Mouse (Mus musculus) right cerebral cortex, postnatal 25 days (tissue): ENCODE measurements around the gene Ass1.

Source experiments
- DNase-seq: peaks from one replicate; pipeline ENCODE4 v3.0.0; 2022

The Ass1 gene

DNA sequence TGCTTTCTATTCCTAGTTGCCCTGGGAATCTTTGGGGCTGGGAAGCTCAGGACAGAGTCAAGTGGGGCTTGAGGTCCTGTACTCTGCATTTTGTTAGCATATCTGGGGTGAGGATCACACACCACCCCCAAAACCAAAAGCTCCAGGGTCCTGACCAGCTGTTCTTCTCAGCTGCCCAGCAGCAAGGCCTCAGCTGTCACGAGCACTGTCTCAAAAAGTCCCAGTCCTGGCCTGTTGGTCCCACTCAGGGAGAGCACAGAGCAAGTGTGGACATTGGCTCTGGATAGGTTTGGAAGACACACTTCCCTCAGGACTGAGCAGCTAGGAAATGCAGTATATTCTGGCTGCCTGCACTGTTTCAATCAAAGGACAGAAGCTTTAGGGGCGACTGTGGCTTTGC, 20.5 kb downstream of the Ass1 start:
- no peak for DNase-seq

DNA sequence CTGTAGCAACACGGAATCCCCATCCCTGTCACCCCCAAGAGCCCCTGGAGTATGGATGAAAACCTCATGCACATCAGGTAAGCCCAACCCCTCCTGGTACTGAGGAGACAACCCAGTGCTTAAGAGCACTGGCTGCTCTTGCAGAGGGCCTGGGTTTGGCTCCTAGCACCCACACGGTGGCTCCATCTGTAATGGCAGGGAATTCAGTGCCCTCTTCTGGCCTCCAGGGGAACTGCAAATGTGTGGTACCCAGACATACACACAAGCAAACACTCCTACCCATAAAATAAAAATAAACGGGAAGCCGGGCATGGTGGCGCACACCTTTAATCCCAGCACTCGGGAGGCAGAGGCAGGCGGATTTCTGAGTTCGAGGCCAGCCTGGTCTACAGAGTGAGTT, 22.3 kb downstream of the Ass1 start:
- no peak for DNase-seq

DNA sequence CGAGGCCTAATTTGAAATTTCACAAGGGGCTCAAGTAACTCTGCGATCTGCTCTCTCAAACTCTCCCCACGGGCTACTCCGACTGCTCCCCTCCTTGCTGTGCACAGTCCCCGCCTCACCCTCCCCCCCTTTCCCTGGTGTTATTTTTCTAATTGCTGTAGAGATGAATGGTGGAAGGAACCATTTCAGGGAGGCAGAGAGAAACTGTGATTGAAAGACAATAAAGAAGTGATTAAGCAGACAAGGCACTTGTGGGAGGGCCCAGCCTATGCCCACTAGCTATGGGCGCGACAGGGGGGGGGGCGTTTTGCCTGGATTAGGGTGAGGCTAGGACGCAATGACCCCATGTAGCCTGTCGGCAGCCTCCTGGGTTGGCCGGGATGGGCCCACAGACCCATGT, 23.2 kb downstream of the Ass1 start:
- no peak for DNase-seq

DNA sequence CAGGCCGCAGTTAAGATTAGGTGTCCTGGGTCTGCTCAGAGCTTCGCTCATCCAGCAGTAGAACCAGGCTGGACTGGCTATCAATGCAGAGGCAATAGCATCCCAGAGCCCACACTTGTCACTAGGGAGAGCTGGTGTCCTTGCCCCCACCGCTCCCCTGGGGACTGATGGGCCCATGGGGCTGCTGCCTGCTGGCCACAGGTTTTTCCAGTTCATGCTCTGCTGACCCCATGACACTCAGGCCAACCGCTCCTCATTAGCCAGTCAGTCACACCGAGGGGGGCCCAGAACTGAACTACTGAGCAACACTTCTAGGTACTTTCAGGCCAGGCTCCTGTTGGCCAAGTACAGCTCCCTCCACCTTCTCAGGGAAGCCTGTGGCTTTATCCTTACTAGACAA, 24.3 kb downstream of the Ass1 start:
- DNase-seq, result no peak

DNA sequence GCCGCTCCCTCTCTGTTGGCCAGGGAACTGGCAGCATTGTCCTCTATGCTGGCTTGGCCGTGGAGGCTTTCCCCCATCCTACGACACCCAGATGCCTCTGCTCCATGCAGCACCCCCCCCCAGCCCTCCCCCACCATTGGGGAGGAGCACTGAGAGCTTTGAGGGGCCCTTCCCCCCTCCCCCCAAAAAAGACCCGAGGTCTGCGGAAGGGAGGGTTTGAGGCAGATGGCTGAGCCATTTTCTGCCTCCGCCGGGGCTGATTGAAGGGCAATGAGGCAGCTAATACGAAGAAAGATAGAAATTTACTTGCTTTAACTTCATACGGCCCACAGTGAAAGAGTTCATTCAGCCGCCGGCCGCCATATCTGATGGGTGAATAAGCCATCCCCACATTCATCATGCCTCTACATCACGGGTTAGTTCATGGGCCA, 25.1 kb downstream of the Ass1 start:
- DNase-seq, result no peak

DNA sequence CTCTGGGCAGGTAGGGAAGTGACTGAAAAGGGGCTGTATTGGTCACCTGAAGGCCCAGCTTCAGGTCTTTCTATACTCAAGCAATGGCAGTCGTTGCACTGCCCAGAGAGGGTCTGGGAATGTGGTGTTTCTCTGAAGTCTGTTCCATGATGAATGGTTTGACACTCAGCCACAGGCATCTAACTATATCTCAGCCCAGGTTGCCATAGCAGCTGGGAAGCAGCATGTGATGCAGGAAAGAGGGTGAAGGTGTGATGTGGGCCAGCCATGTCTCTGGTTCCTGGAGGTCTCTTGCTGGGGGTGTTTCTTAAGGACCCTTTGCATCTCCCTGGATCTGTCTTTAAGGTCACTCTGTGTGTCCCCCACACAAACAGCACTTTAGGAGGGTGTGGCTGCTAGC, 26.1 kb downstream of the Ass1 start:
- no peak for DNase-seq

DNA sequence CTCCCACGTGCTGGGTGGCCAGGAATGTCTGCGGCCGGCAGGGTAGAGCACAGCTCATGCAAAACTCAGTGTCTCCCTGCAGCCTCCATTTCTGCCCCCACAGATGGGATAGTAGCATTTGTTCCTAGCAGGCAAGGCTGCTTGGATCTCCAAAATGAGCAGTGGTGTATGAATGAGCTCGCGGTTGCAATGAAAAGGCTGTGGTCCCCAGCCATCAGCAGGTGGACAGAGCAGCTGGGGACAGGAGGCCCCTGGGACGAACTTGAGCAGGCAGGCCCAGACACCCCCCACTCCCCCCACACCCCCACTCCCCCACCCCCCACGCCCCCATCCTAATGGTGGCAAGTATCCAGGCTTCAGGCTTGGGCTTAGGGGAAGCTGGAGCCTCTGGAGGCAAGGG, 27.1 kb downstream of the Ass1 start:
- DNase-seq, result no peak

DNA sequence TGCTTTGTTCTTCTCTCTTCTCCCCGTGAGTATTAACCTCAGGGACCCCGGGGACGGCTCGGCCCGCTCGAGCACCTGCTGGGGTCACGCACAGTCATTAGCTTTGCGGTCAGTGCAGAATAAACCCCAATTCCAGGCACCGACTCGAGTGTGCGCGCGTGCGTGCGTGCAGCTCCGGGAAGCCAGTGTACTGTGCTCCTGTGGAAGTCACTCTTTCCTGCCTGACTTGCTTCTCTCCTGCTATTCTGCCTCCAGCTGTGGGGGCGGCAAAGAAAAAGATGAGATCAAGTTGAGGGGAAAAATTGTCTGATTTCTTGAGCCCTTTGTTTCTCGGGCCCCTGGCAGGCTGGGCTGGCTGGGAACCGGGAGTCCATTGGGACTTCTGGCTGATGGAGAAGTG, 27.6 kb downstream of the Ass1 start:
- DNase-seq, result no peak

DNA sequence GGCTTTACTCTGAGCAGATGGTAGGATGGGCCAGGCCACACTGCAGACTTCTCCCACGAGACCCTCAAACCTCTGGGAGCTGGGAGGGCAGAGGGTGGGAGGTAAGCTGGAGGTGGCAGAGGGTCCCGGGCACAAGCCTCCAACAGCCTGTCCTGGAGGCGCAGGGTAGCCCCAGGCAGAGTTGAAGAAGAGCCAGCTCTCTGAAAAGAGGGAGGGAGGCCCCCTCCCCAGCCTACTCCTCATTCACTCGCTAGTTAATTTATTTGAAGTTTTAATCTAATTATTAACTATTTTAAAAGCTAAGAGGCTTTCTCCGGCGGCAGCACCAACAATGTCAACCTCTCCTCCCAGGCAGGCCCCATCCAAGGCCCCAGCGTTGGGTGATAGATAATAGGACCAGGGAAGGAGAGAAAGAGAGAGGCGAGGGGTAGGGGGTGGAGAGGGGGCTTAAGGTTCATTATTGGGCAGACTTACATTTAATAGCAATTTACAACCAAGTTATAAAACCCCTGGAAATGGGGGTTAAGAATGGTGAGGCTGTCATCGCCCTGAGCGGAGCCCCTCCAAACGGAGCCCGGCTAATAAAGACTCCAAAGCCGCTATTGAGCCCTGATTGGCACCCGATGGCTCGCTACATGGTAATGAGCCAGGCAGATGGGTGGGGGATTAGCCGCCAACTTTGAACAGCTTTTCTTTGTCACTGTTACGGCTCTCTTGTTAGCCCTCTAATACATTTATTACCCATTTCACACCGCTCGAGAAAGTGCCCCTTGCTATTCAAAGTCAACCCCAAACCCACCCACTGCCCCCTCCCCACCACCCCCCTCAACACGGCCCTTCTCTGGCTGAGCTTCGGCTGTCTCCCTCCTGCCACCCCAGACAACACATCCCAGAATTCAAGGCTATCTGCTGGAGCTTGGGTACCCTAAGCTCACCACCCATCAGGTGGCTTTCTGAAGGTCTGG, 29.6 kb downstream of the Ass1 start:
- DNase-seq, result no peak

DNA sequence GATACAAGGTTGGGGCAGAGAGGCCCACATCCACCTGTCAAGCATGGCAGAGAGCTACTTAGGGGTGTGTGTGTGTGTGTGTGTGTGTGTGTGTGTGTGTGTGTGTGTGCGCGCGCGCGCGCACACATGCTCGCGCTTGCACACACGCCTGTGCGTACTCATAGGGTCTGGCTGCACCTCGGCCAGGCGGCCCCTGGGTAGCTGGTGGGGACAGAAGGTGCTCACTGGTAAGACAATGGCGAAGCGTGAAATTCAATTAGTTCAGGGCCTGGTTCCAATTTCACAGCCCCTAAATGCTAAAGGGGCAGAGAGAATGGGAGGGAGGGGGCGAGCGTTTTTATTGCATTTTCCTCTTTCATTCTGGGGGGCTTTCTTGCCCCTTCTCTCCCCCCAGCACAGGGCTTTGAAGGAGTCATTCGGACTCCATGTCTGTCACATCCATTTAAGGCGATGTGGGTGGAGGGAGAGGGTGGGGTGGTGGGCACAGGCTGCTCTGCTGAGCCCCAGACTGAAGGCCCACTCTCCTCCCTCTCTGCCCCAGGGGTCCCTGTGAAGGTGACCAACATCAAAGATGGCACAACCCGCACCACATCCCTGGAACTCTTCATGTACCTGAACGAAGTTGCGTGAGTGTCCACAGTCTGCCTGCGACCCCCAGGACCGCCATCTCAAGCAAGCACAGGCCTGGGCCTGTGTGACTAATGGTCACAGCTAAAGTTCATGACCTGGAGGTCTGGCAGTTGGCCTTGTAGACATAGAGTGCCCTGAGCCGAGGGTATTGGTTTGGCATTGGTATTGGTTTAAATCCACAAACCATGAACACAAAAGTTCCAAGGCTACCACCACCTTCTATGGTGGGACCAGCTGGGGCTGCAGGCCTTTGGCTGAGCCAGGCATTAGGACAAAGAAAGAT, 30.5 kb downstream of the Ass1 start:
- DNase-seq, result no peak

DNA sequence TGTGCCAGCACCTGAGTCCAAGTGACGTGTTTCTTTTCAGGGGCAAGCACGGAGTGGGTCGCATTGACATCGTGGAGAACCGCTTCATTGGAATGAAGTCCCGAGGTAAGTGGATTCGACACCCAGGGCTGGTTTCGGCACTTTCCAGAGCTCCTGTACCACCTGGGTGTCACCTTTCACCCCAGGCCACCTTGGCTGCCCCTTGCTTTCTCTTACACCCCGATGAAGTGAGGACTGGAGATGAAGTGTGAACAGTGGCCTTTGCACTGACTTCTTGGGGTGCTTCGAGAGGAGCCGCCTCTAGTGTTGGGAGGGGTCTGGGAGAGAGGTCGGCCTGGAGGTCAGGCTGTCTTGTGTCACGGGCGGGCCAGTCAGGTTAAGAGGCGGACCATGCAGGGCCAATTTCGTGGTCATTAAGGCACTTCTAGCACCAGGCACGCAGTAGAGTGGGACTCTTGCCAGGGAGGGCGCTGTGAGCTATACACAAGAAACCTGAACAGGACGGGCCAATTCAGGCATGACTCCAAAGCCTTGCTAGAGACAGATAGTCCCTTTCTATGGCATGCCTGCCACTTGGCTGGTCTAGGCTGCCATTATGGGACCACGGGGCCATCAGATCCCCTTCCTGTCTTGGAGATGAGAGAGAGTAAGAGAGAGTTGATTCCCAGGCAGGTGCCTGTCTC, 31.6 kb downstream of the Ass1 start:
- DNase-seq, result no peak

DNA sequence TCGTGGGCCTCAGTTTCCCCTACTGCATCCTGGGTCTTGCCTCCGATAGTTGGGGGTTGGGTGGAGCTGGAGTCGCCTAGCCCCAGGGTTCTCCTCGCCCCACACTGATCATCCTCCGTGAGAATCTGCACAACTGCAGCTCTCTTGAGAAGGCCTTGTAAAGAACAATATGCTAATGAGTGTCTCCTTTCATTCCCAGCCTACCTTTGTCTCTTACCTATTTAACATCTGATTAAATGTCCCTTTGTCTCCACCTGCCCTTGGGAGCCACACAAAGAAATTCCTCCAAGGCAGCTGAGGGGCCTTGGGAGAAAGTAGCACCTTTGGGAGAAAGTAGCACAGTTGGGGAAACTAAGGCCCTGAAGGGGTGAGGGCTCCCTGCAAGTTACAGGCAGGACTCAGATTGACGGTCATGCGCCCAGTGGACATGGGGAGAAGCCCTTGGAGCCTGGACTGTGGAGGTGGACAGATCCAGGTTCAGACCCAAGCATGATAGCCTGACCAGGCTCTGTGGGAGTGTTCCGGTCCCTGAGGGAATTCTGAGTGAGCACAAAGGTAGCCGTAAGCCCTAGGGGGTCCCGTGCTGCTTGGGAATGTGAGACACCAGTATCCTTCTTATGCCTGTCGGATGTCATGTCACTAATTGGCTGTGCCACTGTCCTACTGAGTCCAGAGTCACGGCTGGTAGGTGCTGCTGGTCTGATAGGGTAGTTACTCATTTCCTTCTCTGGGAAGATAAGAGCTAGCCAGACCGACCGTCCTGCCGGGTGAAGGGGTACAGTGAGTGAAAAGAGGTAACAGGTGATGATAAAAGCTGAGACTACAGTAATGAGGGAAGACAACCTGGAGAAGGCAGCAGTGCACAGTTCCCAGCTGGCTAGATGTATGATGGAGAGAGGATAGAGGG, 32.9 kb downstream of the Ass1 start:
- no peak for DNase-seq

DNA sequence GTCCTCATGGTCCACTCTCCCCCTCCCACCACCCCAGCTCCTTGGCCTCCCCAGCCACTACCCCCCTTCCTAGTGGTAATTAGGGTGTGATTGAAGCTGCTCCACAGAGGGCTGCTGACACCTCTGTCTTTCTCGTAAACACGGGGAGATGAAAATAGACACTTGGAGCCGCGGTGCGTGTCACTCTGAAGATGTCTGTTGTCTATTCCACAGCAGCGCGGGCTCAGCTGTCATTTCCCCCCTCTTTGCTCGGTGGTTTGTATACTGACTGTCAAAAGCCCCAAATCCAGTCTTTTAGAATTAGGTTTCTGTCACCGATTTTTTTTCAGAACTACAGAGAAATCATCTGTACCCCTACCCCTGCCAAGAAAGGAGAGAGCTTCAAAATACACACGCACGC, 35.5 kb downstream of the Ass1 start:
- no peak for DNase-seq

DNA sequence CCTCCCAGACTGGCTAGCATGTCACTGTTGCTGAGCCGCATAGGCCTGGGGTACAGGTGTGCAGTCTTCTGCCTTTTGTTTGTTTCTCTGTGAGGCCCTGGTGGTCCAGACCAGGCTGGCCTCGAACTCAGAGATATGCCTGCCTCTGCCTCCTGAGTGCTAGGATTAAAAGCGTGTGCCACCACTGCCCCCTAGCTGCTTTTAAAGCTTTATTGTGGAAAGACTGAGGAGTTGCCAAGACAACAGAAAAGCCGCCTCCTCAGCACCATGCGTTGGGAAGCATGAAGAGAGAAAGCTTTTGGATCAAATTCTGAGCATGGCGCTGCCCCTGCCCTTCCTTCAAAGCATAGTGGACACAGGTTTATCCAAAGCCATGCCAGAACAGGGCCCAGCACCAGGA, 38.8 kb downstream of the Ass1 start:
- no peak for DNase-seq

DNA sequence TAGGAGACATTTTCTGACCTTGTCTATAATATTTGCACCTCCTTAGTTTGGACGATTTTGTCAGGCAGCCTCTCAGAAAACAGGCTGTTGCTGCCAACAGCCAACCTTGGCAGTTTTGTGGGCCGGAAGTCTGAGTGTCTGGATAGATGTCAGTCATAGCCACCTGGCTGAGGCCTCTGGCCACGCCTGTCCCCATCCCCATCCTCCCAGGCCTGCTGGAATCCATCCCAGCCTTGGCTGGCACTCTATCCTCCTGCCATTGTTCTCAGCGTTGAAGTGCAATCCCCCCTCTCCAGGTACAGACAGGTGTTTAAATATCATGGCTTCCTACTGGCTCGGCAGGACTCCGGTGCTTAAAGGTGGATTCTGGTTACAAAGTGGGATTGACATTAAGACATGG, 41.3 kb downstream of the Ass1 start:
- DNase-seq, result no peak

DNA sequence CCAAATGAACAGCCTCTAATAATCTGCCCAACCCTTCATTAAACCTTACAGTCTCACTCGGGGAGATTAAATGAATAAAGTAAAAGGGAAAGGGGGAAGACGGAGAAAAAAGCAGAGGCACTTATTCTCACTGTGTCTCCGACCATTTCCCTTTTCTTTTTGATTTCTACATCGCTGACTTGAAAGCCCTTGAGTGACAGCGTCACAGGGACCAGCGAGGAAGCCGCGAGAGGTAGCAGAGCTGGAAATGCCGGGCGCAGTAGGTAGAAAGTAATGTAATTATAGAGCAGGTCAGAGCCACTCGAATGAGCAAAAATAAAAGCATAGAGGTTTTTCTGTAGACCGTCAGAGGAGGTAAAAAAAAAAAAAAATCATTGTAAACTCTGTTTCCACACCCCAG, 46.5 kb downstream of the Ass1 start:
- no peak for DNase-seq

DNA sequence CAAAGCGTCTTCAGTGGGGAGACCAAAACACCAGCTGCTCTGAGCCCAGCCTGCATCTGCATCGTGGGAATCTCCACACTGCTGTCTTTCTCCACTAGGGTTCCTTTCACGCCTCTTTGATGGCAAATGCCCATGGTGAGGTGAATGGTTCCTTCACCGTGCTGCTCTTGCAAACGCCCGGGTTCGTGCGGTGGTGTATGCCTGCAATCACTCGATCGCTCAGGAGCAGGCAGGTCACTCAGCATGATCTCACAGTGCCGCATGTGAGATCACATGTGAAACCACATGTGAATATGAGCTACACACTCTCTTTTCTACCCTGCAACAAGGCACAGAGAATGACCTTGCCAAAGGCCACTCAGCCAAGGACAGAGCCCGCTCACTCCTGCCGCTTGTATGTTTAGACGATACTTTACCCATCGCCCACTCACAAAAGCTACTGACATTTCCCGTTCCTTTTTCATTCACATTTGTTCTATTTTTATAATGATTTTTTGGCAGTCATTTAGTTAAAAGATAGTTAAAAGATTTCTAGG, 51.9 kb downstream of the Ass1 start:
- DNase-seq, result no peak

DNA sequence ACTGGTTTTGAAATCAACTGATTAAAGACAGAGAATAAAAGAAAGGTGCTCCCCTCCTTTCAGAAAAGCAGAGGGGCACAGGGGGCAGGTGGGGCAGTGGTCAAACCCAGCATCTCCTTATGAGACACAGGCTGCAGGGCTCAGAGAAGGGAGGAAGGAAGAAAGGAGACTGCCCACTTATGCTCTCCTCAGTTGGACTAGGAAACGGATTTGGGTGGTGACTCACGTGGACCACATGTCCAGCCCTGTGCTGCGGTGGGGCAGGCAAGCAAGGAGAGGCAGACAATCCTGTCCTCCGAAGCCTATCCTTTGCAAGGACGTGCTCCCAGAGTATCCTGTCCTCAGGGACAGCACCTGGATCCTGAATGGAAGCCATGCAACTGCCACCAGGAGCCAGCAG, 54.6 kb downstream of the Ass1 start:
- no peak for DNase-seq

DNA sequence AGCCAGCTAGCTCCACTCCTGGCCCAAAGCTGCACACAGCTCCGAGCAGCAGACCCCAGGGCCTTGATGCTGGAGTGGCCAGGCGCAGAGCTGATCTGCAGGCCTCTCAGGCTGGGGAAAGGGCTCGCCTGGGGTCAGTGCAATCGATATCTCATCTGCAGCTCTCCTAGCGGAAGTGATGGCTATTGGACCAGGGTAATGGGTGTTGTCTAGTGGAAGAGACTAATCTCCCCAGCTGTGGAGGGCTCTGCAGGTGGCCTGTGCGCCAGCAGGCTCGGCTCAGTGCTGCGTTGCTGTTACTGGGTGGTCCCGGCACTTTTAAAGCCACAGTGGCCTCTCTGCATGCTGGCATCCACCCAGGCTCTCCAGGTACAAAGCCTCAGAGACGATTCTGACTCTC, 55.8 kb downstream of the Ass1 start:
- no peak for DNase-seq

DNA sequence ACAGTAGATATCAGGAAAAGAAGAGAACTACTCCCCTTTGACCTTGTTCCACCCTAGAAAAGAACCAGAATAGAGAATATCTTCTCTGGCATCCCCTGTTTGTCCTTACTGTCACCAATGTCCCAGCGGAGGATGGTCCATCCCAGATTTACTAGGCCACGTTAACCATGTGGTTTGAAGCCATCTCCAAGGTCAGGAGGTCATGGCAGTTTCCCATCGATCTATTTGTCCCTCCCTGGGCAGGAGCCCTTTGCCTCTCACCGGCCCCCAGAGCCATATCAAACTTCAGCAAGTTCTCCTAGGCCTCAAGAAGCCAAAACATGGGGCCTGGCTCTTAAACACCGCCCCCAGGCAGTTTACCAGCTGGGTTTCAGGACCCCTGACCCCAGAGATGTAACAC, 60.2 kb downstream of the Ass1 start:
- DNase-seq, result no peak

DNA sequence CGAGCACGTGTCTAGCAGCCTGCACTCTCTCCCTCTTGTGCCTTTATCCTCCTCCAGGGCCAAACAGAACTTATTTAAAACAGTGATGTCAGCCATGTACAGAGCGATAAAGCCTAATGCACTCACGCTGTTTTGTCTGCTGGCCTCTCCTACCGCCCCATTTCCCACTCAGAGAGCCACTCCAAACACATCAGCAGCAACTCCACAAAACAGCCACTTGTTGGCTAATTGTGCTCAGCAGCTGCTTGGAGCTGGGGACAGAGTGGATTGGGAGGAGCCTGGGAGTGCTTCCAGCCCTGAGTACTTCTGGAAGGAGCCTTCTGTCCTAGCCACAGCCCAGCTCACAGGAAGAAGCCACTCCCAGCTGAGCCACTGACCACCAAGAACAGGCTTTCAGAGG, 67.0 kb downstream of the Ass1 start:
- no peak for DNase-seq

DNA sequence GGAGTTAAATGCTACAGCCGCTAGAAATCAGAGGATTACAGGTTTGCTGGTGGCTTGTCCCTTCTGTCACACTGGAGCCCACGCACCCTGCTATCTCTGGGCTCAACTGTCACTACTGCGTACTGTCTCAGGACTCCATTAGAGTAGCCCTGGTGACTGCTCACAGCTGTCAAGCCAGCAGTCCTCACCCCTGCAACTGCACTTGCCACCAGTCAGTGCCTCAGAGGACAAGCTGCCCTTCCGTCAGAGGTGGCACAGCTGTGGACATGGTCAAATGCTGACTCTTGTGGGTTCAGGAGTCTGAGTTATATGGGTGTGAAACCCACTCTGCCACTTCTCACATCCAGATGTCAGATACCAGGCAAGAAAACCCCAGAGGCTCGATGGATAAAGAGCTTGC, 68.7 kb downstream of the Ass1 start:
- DNase-seq, result no peak
